Mouse (Mus musculus) skeletal muscle tissue, adult 2 months (tissue): ENCODE data around the gene Ubl7.
"Not testable (repeated sequence)": the region's sequence is repeated elsewhere in the genome, so short reads cannot be mapped to it uniquely, and the experiment has no call there.

Experiments
- DNase-seq: peaks from one replicate; pipeline ENCODE4 v3.0.0-alpha.2; 2012; ENCODE audit warnings: low read depth, low spot score

Ubl7 gene

GRCm38 (mm10) chr9:57910254-57911160 is at the start of gene Ubl7:
Ubl7 (plus strand) TSS chr9:57910979.
- DNase-seq = peak; percentile 89

- peak; percentile 32 for DNase-seq
These were observed 48.8 kb upstream of the Ubl7 start for GRCm38 (mm10) chr9:57861951-57862471.

DNA sequence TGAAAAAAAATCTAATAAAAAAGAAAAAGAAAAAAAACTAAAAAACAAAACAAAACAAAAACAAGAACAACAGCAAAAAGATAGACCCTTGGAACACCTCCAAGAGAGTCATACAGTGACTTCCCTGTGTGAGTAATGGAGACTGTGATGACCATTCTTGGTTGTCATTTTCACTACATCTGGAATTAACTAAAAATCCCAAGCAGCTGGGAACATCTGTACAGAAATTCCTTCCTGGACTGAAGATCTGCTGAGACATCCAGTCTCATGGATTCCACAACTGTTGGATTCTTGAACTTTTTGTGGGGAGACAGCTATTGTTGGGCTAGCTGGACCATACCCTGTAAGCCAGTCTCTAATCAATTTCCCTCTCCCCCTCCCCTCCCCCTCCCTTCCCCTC is 46.4 kb upstream of the Ubl7 start:
- DNase-seq = no peak

DNA sequence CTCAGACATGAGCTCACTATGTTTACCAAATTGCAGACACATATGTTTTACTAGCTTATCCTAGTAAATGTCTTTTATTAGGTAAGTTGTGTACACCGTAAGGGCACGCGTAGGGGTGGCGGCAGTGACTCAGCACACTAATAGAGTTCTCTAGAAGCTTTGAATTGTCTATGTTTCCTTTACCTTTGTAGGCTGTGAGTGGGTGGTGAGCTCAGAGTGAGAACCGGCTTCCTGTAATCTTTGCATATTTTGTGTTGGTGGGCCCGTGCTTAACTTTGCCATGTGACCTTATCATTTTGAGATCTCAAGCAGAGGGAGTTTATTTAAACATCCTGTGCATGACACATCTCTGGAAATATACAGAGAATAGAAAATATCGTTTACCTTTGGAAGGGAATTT is 44.2 kb upstream of the Ubl7 start:
- DNase-seq = no peak

DNA sequence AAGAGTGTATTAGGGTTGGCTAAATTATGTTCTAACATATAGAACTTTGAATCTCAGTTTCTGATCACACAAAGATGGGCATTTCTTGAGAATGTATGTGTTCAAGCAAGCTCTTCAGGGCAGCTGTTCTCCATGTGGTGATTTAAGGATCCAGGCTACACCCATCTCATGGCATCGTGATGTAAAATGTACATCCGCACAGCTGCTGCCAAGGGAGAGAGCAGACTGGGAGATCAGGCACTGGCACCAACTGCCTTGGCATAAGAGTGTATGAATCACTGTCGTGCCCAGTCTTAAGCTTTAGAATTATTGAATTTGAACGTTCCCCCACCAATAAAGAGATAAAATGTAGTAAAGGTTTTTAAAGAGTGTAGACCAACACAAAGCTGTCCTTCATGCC is 43.5 kb upstream of the Ubl7 start:
- no peak for DNase-seq

DNA sequence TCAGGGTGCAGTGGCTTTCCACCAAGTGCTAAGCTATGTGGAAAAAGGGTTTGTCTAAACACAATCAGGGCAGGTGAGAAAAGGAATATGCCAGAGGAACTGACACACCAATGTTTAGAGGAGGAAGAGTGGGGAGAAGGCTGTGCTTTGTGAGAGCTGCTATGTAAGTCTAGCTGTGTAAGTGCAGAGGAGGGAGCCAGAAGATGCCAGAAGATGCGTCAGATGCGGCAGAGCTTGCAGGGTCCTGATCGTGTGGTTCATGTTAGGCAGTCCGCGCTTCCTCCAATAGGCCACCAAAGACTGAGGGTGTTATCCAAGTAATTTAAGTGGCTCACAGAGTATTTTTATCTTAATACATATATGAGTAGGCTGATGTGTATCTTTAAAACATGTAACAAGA is 42.9 kb upstream of the Ubl7 start:
- DNase-seq = no peak

- DNase-seq = no peak
These were observed 42.0 kb upstream of the Ubl7 start for GRCm38 (mm10) chr9:57868767-57869166.

- no peak for DNase-seq
These were observed 40.4 kb upstream of the Ubl7 start for GRCm38 (mm10) chr9:57870273-57870816.

DNA sequence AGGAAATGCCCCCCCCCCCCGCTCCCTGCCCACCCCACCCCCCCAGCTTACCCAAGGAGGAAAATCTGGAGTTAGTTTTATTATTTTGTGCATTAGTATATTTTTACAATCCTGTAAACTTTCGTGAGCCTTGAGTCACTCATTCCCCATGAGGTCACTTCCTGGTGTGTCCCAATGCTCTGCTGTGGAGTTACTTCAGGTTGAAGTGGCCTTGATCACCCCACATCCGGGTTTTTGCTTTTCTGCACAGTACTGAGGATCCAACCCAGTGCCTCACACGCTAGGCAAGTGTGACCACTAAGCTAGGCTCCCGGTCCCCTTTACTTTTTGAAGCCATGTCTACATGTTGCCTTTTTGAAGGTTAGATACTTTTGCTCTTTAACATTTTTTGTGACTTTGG is 36.6 kb upstream of the Ubl7 start:
- no peak for DNase-seq

DNA sequence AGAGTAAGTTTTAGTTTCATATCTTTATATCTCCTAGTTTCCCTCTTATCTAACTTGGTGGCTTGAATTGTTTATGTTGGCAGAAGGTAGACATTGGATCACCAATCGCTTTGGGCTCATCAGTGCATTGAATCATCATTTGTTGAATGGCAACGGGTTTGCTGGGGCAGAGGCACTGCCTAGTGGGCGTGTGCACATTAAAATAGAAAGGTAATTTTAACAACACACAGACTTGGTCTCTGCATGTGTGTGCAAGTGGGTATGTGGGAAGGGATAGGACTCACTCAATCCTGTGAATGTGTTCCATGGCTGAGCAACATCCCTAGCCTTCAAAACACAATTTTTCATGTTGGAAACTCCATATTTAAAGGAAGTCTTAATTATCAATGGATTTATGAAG is 35.8 kb upstream of the Ubl7 start:
- DNase-seq = no peak

GRCm38 (mm10) chr9:57879213-57879612 is 31.6 kb upstream of the Ubl7 start:
- no peak for DNase-seq

- no peak for DNase-seq
These were observed 30.5 kb upstream of the Ubl7 start for GRCm38 (mm10) chr9:57880278-57880677.

- not testable (repeated sequence) for DNase-seq
These were observed 29.0 kb upstream of the Ubl7 start for GRCm38 (mm10) chr9:57881781-57882180.

DNA sequence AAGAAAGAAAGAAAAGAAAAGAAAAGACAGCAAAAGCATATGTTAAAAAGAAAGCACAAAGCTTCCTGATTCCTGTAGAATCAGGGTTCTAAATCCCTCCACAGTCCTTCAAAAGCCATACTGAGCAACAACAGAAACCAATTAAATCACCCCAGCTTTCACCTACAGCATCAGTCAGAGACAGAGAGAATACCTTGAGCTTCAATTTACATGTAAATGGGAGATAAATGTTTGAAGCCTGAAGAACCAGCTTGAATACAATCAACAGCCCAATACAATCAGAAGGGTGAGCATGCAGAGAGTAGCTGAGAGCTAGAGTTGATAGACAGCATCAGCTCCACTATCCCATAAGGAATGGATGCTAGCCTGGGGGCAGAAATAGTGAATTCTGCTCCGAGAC is 27.4 kb upstream of the Ubl7 start:
- no peak for DNase-seq

DNA sequence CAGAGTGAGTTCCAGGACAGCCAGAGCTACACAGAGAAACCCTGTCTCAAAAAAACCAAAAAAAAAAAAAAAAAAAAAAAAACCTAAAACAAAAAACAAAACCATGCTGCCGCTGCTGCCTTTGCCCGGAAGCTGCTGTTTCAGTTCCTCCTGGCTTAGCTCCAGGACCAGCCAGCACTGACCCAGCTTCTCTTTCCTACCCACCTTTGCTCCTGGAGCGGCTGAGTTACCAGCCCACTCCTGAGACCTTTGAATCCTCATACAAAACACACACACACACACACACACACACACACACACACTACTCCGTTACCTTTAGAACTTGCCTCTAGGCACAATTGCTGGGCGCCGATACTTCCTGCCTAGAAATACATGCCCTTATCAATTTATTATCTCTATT is 22.7 kb upstream of the Ubl7 start:
- DNase-seq = no peak

GRCm38 (mm10) chr9:57900478-57900877 is 10.3 kb upstream of the Ubl7 start:
- DNase-seq = no peak

DNA sequence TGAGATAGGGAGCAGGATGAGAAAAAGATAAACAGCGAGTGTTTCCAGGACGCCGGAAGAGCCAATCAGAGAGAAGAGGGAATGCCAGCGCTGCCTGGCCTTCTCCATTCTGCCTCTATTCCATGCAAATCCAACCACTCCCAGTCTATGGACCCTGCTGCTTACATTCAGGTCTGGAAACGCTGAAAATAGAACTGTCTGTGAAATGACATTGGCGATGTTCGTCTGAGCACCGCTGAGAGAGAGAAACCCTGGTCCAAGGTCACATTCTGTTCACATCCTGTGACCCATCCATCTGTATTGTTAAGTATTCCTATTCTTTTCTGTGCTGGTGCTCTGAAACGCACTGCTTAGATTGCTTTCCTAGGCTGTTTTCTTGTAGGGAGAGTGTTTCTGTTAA is 9.6 kb upstream of the Ubl7 start:
- no peak for DNase-seq

GRCm38 (mm10) chr9:57901601-57902000 is 9.2 kb upstream of the Ubl7 start:
- DNase-seq = no peak

DNA sequence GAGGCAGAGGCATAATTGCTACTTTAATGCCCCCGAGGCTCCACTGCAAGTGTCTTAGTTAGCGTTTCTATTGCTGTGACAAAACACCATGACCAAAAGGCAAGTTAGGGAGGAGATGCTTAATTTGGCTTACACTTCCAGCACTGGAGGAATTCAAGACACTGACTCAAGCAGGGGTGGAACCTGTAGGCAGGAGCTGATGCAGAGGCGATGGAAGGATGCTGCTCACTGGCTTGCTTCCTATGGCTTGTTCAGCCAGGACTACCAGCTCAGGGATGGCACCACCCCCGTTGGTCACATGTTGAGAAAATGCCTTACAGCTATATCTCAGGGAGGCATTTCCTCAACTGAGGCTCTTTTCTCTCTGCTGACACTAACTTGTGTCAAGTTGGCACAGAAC is 8.6 kb upstream of the Ubl7 start:
- DNase-seq = no peak

DNA sequence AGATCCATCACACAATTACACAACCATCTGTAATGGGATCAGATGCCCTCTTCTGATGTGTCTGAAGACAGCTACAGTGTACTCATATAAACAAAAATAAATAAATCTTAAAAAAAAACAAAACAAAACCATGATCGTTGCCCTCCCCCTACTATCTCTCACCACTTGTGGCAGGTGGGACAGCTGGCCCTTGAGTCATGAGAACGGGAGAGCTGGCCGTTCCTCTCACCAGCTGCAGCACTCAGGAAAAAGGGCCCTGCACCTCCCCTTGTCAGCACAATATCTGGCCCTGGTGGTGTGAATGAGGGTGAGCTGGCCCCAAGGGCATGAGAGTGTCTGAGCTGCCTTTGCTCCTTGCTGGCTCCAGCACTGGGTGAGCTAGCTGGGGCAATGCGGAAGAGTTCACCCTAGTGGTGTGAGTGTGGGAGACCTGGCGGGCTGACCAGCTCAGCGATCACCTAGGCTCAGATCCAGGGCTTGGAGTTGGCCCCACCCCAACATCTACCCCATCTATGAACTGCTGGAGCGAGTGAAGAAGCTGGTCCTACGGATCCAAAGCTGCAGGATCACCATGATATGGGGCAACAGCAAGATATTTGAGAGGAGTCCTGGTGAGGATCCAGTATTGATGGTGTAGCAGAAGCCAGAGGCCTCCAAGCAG is 7.1 kb upstream of the Ubl7 start:
- DNase-seq = no peak

DNA sequence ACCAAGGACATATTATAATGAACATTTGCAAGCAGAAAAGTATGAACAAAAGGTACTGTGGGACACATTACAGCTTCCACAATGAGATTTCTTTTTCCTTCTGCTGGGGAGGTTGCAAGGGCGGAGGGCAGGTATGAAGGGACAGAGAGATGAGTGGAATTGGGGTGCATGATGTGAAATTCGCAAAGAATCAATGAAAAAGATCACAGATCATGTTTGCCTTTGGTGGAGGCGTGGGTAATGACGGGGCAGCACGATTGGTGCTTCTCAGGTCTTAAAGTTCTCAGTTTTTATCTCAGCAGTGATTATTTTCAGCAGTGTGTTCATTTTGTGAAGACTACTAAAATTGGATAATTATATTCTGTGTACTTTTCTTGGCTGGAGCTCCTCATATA is 6.5 kb upstream of the Ubl7 start:
- no peak for DNase-seq

DNA sequence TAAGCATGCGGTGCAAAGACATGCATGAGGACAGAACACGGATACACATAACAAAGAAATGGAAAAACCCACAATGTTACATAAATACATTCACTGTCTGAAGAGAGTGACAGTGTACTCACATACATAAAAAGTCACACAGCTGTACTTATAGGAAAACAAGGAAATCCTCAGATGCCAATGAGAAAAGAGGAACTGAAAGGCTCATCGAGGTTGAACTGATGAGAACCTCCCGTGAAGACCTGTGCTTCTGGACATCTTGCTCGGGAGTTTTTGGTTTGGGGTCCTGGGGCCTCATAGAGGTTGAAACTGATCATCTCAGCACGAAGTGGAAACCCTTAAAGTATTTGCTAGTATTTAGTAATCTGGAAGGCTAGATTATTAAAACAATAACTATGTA is 3.6 kb upstream of the Ubl7 start:
- DNase-seq = no peak

DNA sequence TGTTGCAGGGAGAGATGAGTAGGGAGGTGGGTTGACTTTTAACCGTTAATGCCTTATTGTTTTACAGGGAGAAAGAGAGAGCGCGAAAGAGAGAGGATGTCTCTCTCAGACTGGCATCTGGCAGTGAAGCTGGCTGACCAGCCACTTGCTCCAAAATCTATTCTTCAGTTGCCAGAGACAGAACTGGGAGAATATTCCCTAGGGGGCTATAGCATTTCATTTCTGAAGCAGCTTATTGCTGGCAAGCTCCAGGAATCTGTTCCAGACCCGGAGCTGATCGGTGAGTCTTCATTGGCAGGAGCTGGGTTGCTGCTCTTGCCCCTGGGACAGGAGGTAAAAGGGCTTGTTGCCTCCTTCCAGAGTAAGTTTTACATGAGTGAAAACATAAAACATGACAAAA is 1.8 kb downstream of the Ubl7 start:
- DNase-seq = no peak
